8 mouse cellular contexts compared by ENCODE assay signal in genomic region chr7:45053931-45054510, GRCm38 (mm10). TPM values are rescaled to one million over a fixed set of nuclear protein-coding genes. Genes with fewer than 3 reads are reported as not detected.
DNase-seq lines count a peak whose midpoint lies in the region; ATAC-seq and TF ChIP-seq lines count a peak whose summit lies in the region.

No protein-coding gene starts in this region.

- ATAC-seq in erythroblast, adult 5-6 weeks (replicated peaks; ENCODE audit: low FRiP score, poor library complexity, severe bottlenecking), result peak; percentile 88
- peak; percentile 92 for ATAC-seq in heart, embryonic 11.5 days (replicated peaks; ENCODE audit: insufficient number of reproducible peaks, low FRiP score, low TSS enrichment)
- ATAC-seq in kidney, postnatal 0 days (replicated peaks; ENCODE audit: low FRiP score, low read depth), result peak; percentile 95
- ATAC-seq in liver, embryonic 11.5 days (replicated peaks; ENCODE audit: low FRiP score), result peak; percentile 95
- peak; percentile 94 for ATAC-seq in stomach, embryonic 14.5 days (ENCODE audit: insufficient number of reproducible peaks, insufficient read depth, low FRiP score, low read depth)

- H3K4me1 ChIP-seq in heart, embryonic 11.5 days (ENCODE audit: control insufficient read depth, insufficient read depth, low read length), result peaks cover 5% of the 10 kb centered on the region; the same call in 1 of the 2 replicates
- 0 out of 2 replicates have a peak, but pooled peaks cover 10% of the 10 kb centered on the region for H3K4me1 ChIP-seq in kidney, postnatal 0 days (replicated peaks; ENCODE audit: insufficient read depth, low read length)
- H3K4me1 ChIP-seq in liver, embryonic 11.5 days (replicated peaks; ENCODE audit: control insufficient read depth, insufficient read depth, low read length), result peaks cover 15% of the 10 kb centered on the region
- peaks cover 9% of the 10 kb centered on the region for H3K4me1 ChIP-seq in stomach, embryonic 14.5 days (ENCODE audit: control insufficient read depth, insufficient read depth, low read length)

- H3K9ac ChIP-seq in heart, embryonic 11.5 days (ENCODE audit: low read depth, low read length), result peak overlapping the region; percentile 93
- peak overlapping the region; percentile 90 for H3K9ac ChIP-seq in kidney, postnatal 0 days (ENCODE audit: low read depth, low read length)
- H3K9ac ChIP-seq in liver, embryonic 11.5 days (ENCODE audit: low read depth, low read length), result peak overlapping the region; percentile 91
- peak overlapping the region; percentile 81 for H3K9ac ChIP-seq in stomach, embryonic 14.5 days (replicated peaks; ENCODE audit: low read depth, low read length)

- no peaks in the 10 kb centered on the region for H3K9me3 ChIP-seq in heart, embryonic 11.5 days (replicated peaks; ENCODE audit: control insufficient read depth, low read length)
- no peaks in the 10 kb centered on the region for H3K9me3 ChIP-seq in kidney, postnatal 0 days (replicated peaks; ENCODE audit: low read length)
- H3K9me3 ChIP-seq in liver, embryonic 11.5 days (ENCODE audit: control insufficient read depth, low read length), result no peaks in the 10 kb centered on the region
- no peaks in the 10 kb centered on the region for H3K9me3 ChIP-seq in stomach, embryonic 14.5 days (ENCODE audit: control insufficient read depth, low read depth, low read length)

- H3K4me2 ChIP-seq in heart, embryonic 11.5 days, result peak overlapping the region; percentile 99
- H3K4me2 ChIP-seq in kidney, postnatal 0 days (ENCODE audit: low read length), result peak overlapping the region; percentile 95
- peak overlapping the region; percentile 100 for H3K4me2 ChIP-seq in liver, embryonic 11.5 days
- H3K4me2 ChIP-seq in stomach, embryonic 14.5 days (replicated peaks; ENCODE audit: low read depth, low read length), result peak overlapping the region; percentile 97

- 0% methylated on average over 33 of the region's 33 CpGs for WGBS in heart, embryonic 11.5 days (ENCODE audit: insufficient replicate concordance)
- under 1% methylated on average over 33 of the region's 33 CpGs for WGBS in kidney, postnatal 0 days
- WGBS in liver, embryonic 11.5 days, result under 1% methylated on average over 33 of the region's 33 CpGs
- under 1% methylated on average over 33 of the region's 33 CpGs for WGBS in stomach, embryonic 14.5 days

- H3K27me3 ChIP-seq in heart, embryonic 11.5 days (ENCODE audit: control insufficient read depth, insufficient read depth, low read length), result no peaks in the 10 kb centered on the region
- H3K27me3 ChIP-seq in kidney, postnatal 0 days (ENCODE audit: insufficient read depth, low read length), result no peaks in the 10 kb centered on the region
- no peaks in the 10 kb centered on the region for H3K27me3 ChIP-seq in liver, embryonic 11.5 days (replicated peaks; ENCODE audit: control insufficient read depth, insufficient read depth, low read length)
- H3K27me3 ChIP-seq in stomach, embryonic 14.5 days (ENCODE audit: control insufficient read depth, insufficient read depth, low read length), result no peaks in the 10 kb centered on the region

- no peak for TF ChIP-seq CTCF in kidney, postnatal 0 days (IDR thresholded peaks at IDR 0.05; ENCODE audit: low read depth)

- H3K4me3 ChIP-seq in heart, embryonic 11.5 days (ENCODE audit: low read depth, low read length), result peak overlapping the region; percentile 85
- peak overlapping the region; percentile 69 for H3K4me3 ChIP-seq in kidney, postnatal 0 days (replicated peaks; ENCODE audit: low read depth, low read length)
- H3K4me3 ChIP-seq in liver, embryonic 11.5 days (ENCODE audit: low read depth, low read length), result peak overlapping the region; percentile 72
- H3K4me3 ChIP-seq in stomach, embryonic 14.5 days (ENCODE audit: low read depth, low read length), result peak overlapping the region; percentile 86

- H3K27ac ChIP-seq in heart, embryonic 11.5 days (ENCODE audit: low read depth, low read length), result peak overlapping the region; percentile 99
- peak overlapping the region; percentile 98 for H3K27ac ChIP-seq in kidney, postnatal 0 days
- H3K27ac ChIP-seq in liver, embryonic 11.5 days (ENCODE audit: low read depth, low read length), result peak overlapping the region; percentile 99
- H3K27ac ChIP-seq in stomach, embryonic 14.5 days (ENCODE audit: low read length), result peak overlapping the region; percentile 99

- peak; percentile 91 to 95 for DNase-seq in B cell, adult 2 months
- DNase-seq in brain, adult 2 months (ENCODE audit: low read depth, low spot score), result peak; percentile 100
- peak; percentile 99 for DNase-seq in kidney, postnatal 0 days (ENCODE audit: low spot score)
- DNase-seq in liver, embryonic 11.5 days (ENCODE audit: low spot score), result peak; percentile 92
- peak; percentile 98 for DNase-seq in naive thymus-derived CD4-positive, alpha-beta T cell, adult 2 months (ENCODE audit: low read depth)

- H3K36me3 ChIP-seq in heart, embryonic 11.5 days (ENCODE audit: control insufficient read depth, insufficient read depth, low read length), result peaks cover 12% of the 10 kb centered on the region
- peaks cover 9% of the 10 kb centered on the region for H3K36me3 ChIP-seq in kidney, postnatal 0 days (ENCODE audit: insufficient read depth, low read length)
- peaks cover 13% of the 10 kb centered on the region for H3K36me3 ChIP-seq in liver, embryonic 11.5 days (ENCODE audit: control insufficient read depth, insufficient read depth, low read length)
- peaks cover 14% of the 10 kb centered on the region for H3K36me3 ChIP-seq in stomach, embryonic 14.5 days (ENCODE audit: control insufficient read depth, insufficient read depth, low read length)

RNA-seq across cellular contexts. Expression of gene Prr12, which starts 1.3 kb away (rescaled TPM):
- 3.3 and 6.1 TPM in 2 replicates for total RNA-seq in erythroblast, adult 5-6 weeks (2015; ENCODE audit: low replicate concordance)
- 0.60 and 0.70 TPM in 2 replicates for total RNA-seq in erythroblast, adult 5-6 weeks (2017; ENCODE audit: low replicate concordance)
- polyA plus RNA-seq in heart, embryonic 11.5 days (2014; fragmentation: Nextera tagmentation; extraction: Ambion mirVana), result 7.9 and 12.1 TPM in 2 replicates
- 5.8 and 6.1 TPM in 2 replicates for polyA plus RNA-seq in kidney, postnatal 0 days (2015; fragmentation: Nextera tagmentation; extraction: Ambion mirVana)
- polyA plus RNA-seq in liver, embryonic 11.5 days (2014; fragmentation: Nextera tagmentation; extraction: Ambion mirVana), result 7.3 and 8.7 TPM in 2 replicates
- polyA plus RNA-seq in stomach, embryonic 14.5 days (2014; fragmentation: Nextera tagmentation; extraction: Ambion mirVana), result 13.7 and 17.8 TPM in 2 replicates

RNA-seq across cellular contexts. Expression of gene Nosip, which starts 8.2 kb away (rescaled TPM):
- total RNA-seq in erythroblast, adult 5-6 weeks (2015; ENCODE audit: low replicate concordance), result 10.4 and 20.7 TPM in 2 replicates
- total RNA-seq in erythroblast, adult 5-6 weeks (2017; ENCODE audit: low replicate concordance), result 15.5 and 22.2 TPM in 2 replicates
- 54.2 and 58.9 TPM in 2 replicates for polyA plus RNA-seq in heart, embryonic 11.5 days (2014; fragmentation: Nextera tagmentation; extraction: Ambion mirVana)
- polyA plus RNA-seq in kidney, postnatal 0 days (2015; fragmentation: Nextera tagmentation; extraction: Ambion mirVana), result 65.0 and 65.3 TPM in 2 replicates
- polyA plus RNA-seq in liver, embryonic 11.5 days (2014; fragmentation: Nextera tagmentation; extraction: Ambion mirVana), result 60.9 and 63.0 TPM in 2 replicates
- polyA plus RNA-seq in stomach, embryonic 14.5 days (2014; fragmentation: Nextera tagmentation; extraction: Ambion mirVana), result 58.9 and 63.6 TPM in 2 replicates

RNA-seq across cellular contexts. Expression of gene Prrg2, which starts 8.5 kb away (rescaled TPM):
- total RNA-seq in erythroblast, adult 5-6 weeks (2015; ENCODE audit: low replicate concordance), result 1.3 and 5.2 TPM in 2 replicates
- 0.34 and 7.0 TPM in 2 replicates for total RNA-seq in erythroblast, adult 5-6 weeks (2017; ENCODE audit: low replicate concordance)
- 11.7 and 13.3 TPM in 2 replicates for polyA plus RNA-seq in heart, embryonic 11.5 days (2014; fragmentation: Nextera tagmentation; extraction: Ambion mirVana)
- 44.3 and 45.1 TPM in 2 replicates for polyA plus RNA-seq in kidney, postnatal 0 days (2015; fragmentation: Nextera tagmentation; extraction: Ambion mirVana)
- 12.0 and 12.4 TPM in 2 replicates for polyA plus RNA-seq in liver, embryonic 11.5 days (2014; fragmentation: Nextera tagmentation; extraction: Ambion mirVana)
- polyA plus RNA-seq in stomach, embryonic 14.5 days (2014; fragmentation: Nextera tagmentation; extraction: Ambion mirVana), result 20.7 and 20.9 TPM in 2 replicates

RNA-seq across cellular contexts. Expression of gene Rras, which starts 36.3 kb away (rescaled TPM):
- total RNA-seq in erythroblast, adult 5-6 weeks (2015; ENCODE audit: low replicate concordance), result 7.5 and 10.8 TPM in 2 replicates
- 0.60 TPM in 1 of 2 replicates, not detected in the other for total RNA-seq in erythroblast, adult 5-6 weeks (2017; ENCODE audit: low replicate concordance)
- polyA plus RNA-seq in heart, embryonic 11.5 days (2014; fragmentation: Nextera tagmentation; extraction: Ambion mirVana), result 74.4 and 76.1 TPM in 2 replicates
- polyA plus RNA-seq in kidney, postnatal 0 days (2015; fragmentation: Nextera tagmentation; extraction: Ambion mirVana), result 47.6 and 53.0 TPM in 2 replicates
- 19.3 and 21.6 TPM in 2 replicates for polyA plus RNA-seq in liver, embryonic 11.5 days (2014; fragmentation: Nextera tagmentation; extraction: Ambion mirVana)
- polyA plus RNA-seq in stomach, embryonic 14.5 days (2014; fragmentation: Nextera tagmentation; extraction: Ambion mirVana), result 71.0 and 75.0 TPM in 2 replicates

RNA-seq across cellular contexts. Expression of gene Scaf1, which starts 37.9 kb away (rescaled TPM):
- 7.9 and 10.7 TPM in 2 replicates for total RNA-seq in erythroblast, adult 5-6 weeks (2015; ENCODE audit: low replicate concordance)
- total RNA-seq in erythroblast, adult 5-6 weeks (2017; ENCODE audit: low replicate concordance), result 9.8 and 10.0 TPM in 2 replicates
- polyA plus RNA-seq in heart, embryonic 11.5 days (2014; fragmentation: Nextera tagmentation; extraction: Ambion mirVana), result 37.9 and 42.5 TPM in 2 replicates
- 25.6 and 27.3 TPM in 2 replicates for polyA plus RNA-seq in kidney, postnatal 0 days (2015; fragmentation: Nextera tagmentation; extraction: Ambion mirVana)
- 37.5 and 40.1 TPM in 2 replicates for polyA plus RNA-seq in liver, embryonic 11.5 days (2014; fragmentation: Nextera tagmentation; extraction: Ambion mirVana)
- polyA plus RNA-seq in stomach, embryonic 14.5 days (2014; fragmentation: Nextera tagmentation; extraction: Ambion mirVana), result 48.9 and 49.8 TPM in 2 replicates

Comparison
In these comparisons a context has a peak if more than half of its experiments do, and no peak if none do; other contexts are left out.
1. Peak in every context shown above with its lines: DNase-seq, ATAC-seq, H3K4me3 ChIP-seq and H3K27ac ChIP-seq.